11 mouse cellular contexts compared by ENCODE assay signal in the genomic region with DNA sequence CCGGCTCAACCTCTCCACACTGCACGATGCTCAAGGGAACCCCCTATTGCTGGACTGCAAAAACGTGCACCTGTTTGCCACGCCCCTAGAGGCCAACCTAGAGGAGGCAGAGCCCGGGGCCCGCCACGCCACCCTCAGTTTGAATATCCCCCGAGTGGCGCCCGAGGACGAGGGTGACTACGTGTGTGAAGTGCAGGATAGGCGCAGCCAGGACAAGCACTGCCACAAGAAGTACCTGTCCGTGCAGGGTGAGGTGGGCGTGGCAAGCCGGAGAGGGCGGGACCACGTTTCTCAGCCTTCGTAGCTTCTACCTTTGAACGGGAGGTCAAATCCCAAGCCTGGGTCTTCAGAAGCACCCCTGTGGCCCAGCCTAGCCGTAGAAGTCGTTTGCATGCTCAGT. TPM values are rescaled to one million over a fixed set of nuclear protein-coding genes. Genes with fewer than 3 reads are reported as not detected.
A peak's percentile ranks its signal among the peaks of the same experiment; 100 is the strongest.
DNase-seq lines count a peak whose midpoint lies in the region; ATAC-seq and TF ChIP-seq lines count a peak whose summit lies in the region.
"Had no signal": no experiment of that assay in that cellular context is flagged by ENCODE, and none has a peak within 500 bp of the region (broad histone marks: within the 10 kb centered on the region; RNA-seq: fewer than 3 reads in every experiment).

No protein-coding gene starts in this region.

- peaks cover 5% of the 10 kb centered on the region; the same call in 1 of the 2 replicates for H3K4me1 ChIP-seq in liver, embryonic 11.5 days (replicated peaks; ENCODE audit: control insufficient read depth, insufficient read depth, low read length)
- peaks cover 22% of the 10 kb centered on the region for H3K4me1 ChIP-seq in forebrain, embryonic 10.5 days
- H3K4me1 ChIP-seq in intestine, postnatal 0 days (replicated peaks; ENCODE audit: control insufficient read depth, insufficient read depth, low read length): no peaks in the 10 kb centered on the region
- peaks cover 12% of the 10 kb centered on the region; the same call in 1 of the 2 replicates for H3K4me1 ChIP-seq in olfactory bulb, adult 2 months (ENCODE audit: control insufficient read depth, insufficient read depth, low read length)

- TF ChIP-seq POLR2A in olfactory bulb, adult 2 months (IDR thresholded peaks at IDR 0.05; ENCODE audit: insufficient read depth, low read depth, low read length): no peak

- H3K4me3 ChIP-seq in liver, embryonic 11.5 days (ENCODE audit: low read depth, low read length): no peak overlapping the region
- peak overlapping the region; percentile 24 for H3K4me3 ChIP-seq in forebrain, embryonic 10.5 days
- H3K4me3 ChIP-seq in intestine, postnatal 0 days (ENCODE audit: low read depth, low read length): peak overlapping the region; percentile 34
- H3K4me3 ChIP-seq in olfactory bulb, adult 2 months (ENCODE audit: insufficient read depth, low read depth, low read length): 0 out of 2 replicates have a peak overlapping the region, but pooled peaks have one; percentile 4

- H3K27me3 ChIP-seq in liver, embryonic 11.5 days (replicated peaks; ENCODE audit: control insufficient read depth, insufficient read depth, low read length): peaks cover 38% of the 10 kb centered on the region
- H3K27me3 ChIP-seq in forebrain, embryonic 10.5 days (ENCODE audit: poor library complexity, severe bottlenecking): peaks cover 66% of the 10 kb centered on the region
- peaks cover 33% of the 10 kb centered on the region for H3K27me3 ChIP-seq in intestine, postnatal 0 days (replicated peaks; ENCODE audit: control insufficient read depth, insufficient read depth, low read length)

- ATAC-seq in liver, embryonic 11.5 days (replicated peaks; ENCODE audit: low FRiP score): no peak
- no peak for ATAC-seq in intestine, postnatal 0 days
- ATAC-seq: Patski had no signal

- H3K9ac ChIP-seq in liver, embryonic 11.5 days (ENCODE audit: low read depth, low read length): no peak overlapping the region
- H3K9ac ChIP-seq in intestine, postnatal 0 days (ENCODE audit: low read depth, low read length): no peak overlapping the region

- WGBS in liver, embryonic 11.5 days: 49% methylated on average over 22 of the region's 22 CpGs
- 7% methylated on average over 22 of the region's 22 CpGs for WGBS in forebrain, embryonic 10.5 days
- 8% methylated on average over 22 of the region's 22 CpGs for WGBS in intestine, postnatal 0 days
- WGBS in olfactory bulb, adult 2 months: 8% methylated on average over 22 of the region's 22 CpGs

- TF ChIP-seq CTCF in intestine, postnatal 0 days (IDR thresholded peaks at IDR 0.05; ENCODE audit: low read depth): no peak
- TF ChIP-seq CTCF in olfactory bulb, adult 2 months (IDR thresholded peaks at IDR 0.05; ENCODE audit: insufficient read depth, low read depth, low read length): no peak

- peak overlapping the region; percentile 33 for H3K4me2 ChIP-seq in liver, embryonic 11.5 days
- peak overlapping the region; percentile 64 for H3K4me2 ChIP-seq in intestine, postnatal 0 days (replicated peaks; ENCODE audit: low read depth)

- no peak overlapping the region for H3K27ac ChIP-seq in liver, embryonic 11.5 days (ENCODE audit: low read depth, low read length)
- H3K27ac ChIP-seq in forebrain, embryonic 10.5 days: no peak overlapping the region
- no peak overlapping the region for H3K27ac ChIP-seq in intestine, postnatal 0 days (ENCODE audit: low read depth, low read length)
- H3K27ac ChIP-seq in olfactory bulb, adult 2 months (ENCODE audit: insufficient read depth, low read depth, low read length): no peak overlapping the region

- H3K36me3 ChIP-seq in liver, embryonic 11.5 days (ENCODE audit: control insufficient read depth, insufficient read depth, low read length): no peaks in the 10 kb centered on the region
- no peaks in the 10 kb centered on the region for H3K36me3 ChIP-seq in forebrain, embryonic 10.5 days (replicated peaks)
- H3K36me3 ChIP-seq in intestine, postnatal 0 days (ENCODE audit: control insufficient read depth, insufficient read depth): no peaks in the 10 kb centered on the region

- no peaks in the 10 kb centered on the region for H3K9me3 ChIP-seq in liver, embryonic 11.5 days (ENCODE audit: control insufficient read depth, low read length)
- H3K9me3 ChIP-seq in forebrain, embryonic 10.5 days: no peaks in the 10 kb centered on the region
- no peaks in the 10 kb centered on the region for H3K9me3 ChIP-seq in intestine, postnatal 0 days (ENCODE audit: control insufficient read depth)

- DNase-seq in liver, embryonic 11.5 days (ENCODE audit: low spot score): no peak
- DNase-seq in liver (no peak), adipocyte (ENCODE audit: low spot score) (no peak)
- no peak for DNase-seq in forebrain, embryonic 10.5 days (ENCODE audit: extremely low spot score, low spot score)
- no peak for DNase-seq in retina, embryonic 14.5 days (ENCODE audit: low spot score)
- no peak for DNase-seq in right cerebral cortex, postnatal 10 days (ENCODE audit: low spot score in 2 of 2)
- DNase-seq: cerebellum, adult 9-11 months; heart, adult 18-20 months had no signal

RNA-seq across cellular contexts. Expression of a gene that starts 25.0 kb away (rescaled TPM):
- 9.2 and 9.9 TPM in 2 replicates for polyA plus RNA-seq in liver, embryonic 11.5 days (2014; fragmentation: Nextera tagmentation; extraction: Ambion mirVana)
- 4.8 and 5.0 TPM in 2 replicates for polyA plus RNA-seq in forebrain, embryonic 10.5 days (2016; fragmentation: Nextera tagmentation; extraction: Ambion mirVana)
- polyA plus RNA-seq in intestine, postnatal 0 days (2015; fragmentation: Nextera tagmentation; extraction: Ambion mirVana): 3.9 and 4.0 TPM in 2 replicates
- not detected in 2 replicates for polyA plus RNA-seq in olfactory bulb, adult 2 months (2012; ENCODE audit: insufficient read depth, insufficient read length, low replicate concordance, missing spikeins)

RNA-seq across cellular contexts. Expression of a gene that starts 29.3 kb away (rescaled TPM):
- not detected in 2 replicates for polyA plus RNA-seq in liver, embryonic 11.5 days (2014; fragmentation: Nextera tagmentation; extraction: Ambion mirVana)
- polyA plus RNA-seq in forebrain, embryonic 10.5 days (2016; fragmentation: Nextera tagmentation; extraction: Ambion mirVana): not detected in 2 replicates
- polyA plus RNA-seq in intestine, postnatal 0 days (2015; fragmentation: Nextera tagmentation; extraction: Ambion mirVana): 3.2 and 4.4 TPM in 2 replicates
- polyA plus RNA-seq in olfactory bulb, adult 2 months (2012; ENCODE audit: insufficient read depth, insufficient read length, low replicate concordance, missing spikeins): not detected in 2 replicates
- polyA plus RNA-seq: Patski had no signal
